Mouse (Mus musculus): ENCODE results near the gene Epn3. TPM values are rescaled to one million over a fixed set of nuclear protein-coding genes. Genes with fewer than 3 reads are reported as not detected.

Epn3 gene
- total RNA-seq, 1 experiment from 2014 or later: not detected

DNA sequence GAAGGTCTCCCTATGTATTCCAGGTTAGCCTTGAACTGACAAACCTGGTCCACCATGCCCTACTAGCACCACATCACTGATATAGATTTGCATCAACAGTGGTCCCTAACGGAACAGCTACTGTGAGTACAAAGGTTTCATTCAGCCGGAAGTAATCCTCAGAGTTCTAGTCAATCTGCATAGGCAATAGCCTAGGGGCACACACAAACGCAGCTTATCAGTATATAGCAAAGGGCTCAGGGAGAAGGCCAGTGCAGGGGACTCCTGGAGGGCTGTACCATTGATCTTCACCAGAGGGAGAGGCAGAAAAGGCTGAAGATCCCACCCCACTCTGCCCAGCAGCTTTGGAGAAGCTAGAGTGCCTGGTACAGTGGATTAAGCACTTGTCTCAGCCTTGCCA lies 52.8 kb downstream of the Epn3 start:
- ATAC-seq (replicated peaks; ENCODE audit: insufficient number of reproducible peaks, low FRiP score, low TSS enrichment, poor library complexity, severe bottlenecking): no peak

DNA sequence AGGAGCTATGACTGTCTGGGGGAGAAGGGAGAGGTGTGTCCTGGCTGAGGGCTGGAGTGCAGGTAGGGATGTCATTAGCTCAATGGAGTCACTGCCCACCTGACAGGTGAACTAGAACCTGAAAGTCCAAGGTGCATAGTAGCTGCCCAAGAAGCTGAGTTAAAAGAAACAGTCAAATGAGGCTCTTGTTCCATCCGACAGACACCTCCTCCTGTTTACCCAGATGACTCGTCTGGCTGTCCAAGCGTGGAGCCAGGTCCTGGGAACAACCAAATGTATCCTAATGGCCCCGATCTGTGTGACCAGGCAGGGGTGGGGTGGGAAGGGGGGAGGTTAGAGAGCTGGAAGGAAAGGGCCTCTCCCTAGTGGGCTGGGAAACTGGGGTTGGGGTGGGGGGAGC lies 54.5 kb downstream of the Epn3 start:
- no peak for ATAC-seq (replicated peaks; ENCODE audit: insufficient number of reproducible peaks, low FRiP score, low TSS enrichment, poor library complexity, severe bottlenecking)

- ATAC-seq (replicated peaks; ENCODE audit: insufficient number of reproducible peaks, low FRiP score, low TSS enrichment, poor library complexity, severe bottlenecking): no peak
Measured at GRCm38 (mm10) chr11:94444829-94445228, 54.9 kb downstream of the Epn3 start.

DNA sequence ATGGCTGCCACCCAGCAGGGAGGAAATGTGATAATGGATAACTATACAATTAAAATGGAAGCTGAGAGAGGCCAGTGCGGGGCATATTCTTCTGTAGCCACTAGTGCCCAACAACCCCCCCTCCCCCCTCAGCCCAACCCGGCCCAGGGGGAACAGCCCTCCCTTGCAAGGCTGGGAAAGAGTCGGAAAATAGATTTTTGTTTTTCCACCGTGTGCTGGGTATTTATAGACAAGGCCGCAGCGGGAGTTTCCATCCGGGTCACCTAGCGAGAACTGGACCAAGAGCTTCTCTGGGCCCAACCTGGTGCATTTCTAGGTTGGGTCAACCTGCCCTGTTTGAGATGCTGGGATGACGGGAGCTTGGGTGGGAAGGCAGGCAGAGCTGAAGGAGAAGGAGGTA lies 58.0 kb downstream of the Epn3 start:
- no peak for ATAC-seq (replicated peaks; ENCODE audit: insufficient number of reproducible peaks, low FRiP score, low TSS enrichment, poor library complexity, severe bottlenecking)

DNA sequence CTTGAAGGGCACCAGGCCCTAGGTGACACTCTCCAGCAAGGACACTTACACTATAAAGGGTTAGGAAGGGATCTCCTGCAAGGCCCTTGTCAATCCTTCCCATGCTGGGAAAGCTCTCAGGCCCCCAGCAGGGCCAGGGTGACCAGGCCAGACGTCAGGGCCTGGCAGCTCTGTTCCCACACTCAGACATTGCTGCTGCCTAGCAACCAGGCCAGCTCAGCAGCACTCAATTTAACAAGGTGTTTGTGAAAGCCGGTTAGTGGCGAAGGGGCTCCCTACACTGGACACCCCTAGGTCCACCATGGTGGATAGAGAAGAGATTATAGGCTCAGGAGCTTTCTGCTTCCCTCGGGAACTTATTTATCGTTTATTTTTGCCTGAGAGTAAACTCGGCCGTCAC lies 58.7 kb downstream of the Epn3 start:
- ATAC-seq (replicated peaks; ENCODE audit: insufficient number of reproducible peaks, low FRiP score, low TSS enrichment, poor library complexity, severe bottlenecking): no peak

DNA sequence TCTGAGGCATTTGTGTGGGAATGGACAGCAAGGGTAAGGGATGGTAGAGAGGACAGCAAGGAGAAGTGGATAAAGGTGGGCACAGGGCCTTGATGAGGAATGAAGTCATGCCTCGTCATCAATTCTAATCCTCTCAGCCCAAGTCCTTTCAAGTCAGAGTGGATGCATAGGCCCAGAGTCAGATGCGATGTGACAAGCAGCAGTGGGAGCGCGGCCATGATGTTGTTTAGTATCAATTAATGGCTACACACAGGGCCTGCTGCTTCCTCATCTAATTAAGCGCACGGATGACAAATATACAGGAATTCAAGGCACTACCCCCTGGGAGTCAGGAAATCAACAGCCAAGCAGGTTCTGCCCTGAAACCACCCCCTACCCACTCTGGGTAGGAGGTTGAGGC lies 59.4 kb downstream of the Epn3 start:
- ATAC-seq (replicated peaks; ENCODE audit: insufficient number of reproducible peaks, low FRiP score, low TSS enrichment, poor library complexity, severe bottlenecking): no peak

Other genes with a start within 250 kb of the Epn3 start
- not detected in 3 replicates for gene Gm21885, start 218.1 kb downstream of the Epn3 start, total RNA-seq (2017)
- gene Luc7l3, start 178.0 kb downstream of the Epn3 start, total RNA-seq (2017): 180 to 368 TPM (median 210 TPM) in 3 replicates
- 51.5 to 78.7 TPM (median 72.6 TPM) in 3 replicates for gene Ankrd40, start 172.0 kb downstream of the Epn3 start, total RNA-seq (2017)
- gene Abcc3, start 107.0 kb downstream of the Epn3 start, total RNA-seq (2017): 0.39 to 1.8 TPM (median 0.64 TPM) in 3 replicates
- gene Cacna1g, start 25.8 kb downstream of the Epn3 start, total RNA-seq (2017): not detected in 3 replicates
- gene Spata20, start 13.8 kb downstream of the Epn3 start, total RNA-seq (2017): 0.67 TPM in 1 of 3 replicates, not detected in the others
- gene Mycbpap, start 21.8 kb upstream of the Epn3 start, total RNA-seq (2017): 0.19 TPM in 1 of 3 replicates, not detected in the others
- 1.6 to 4.8 TPM (median 3.1 TPM) in 3 replicates for gene Rsad1, start 49.3 kb upstream of the Epn3 start, total RNA-seq (2017)
- not detected in 3 replicates for gene Chad, start 65.1 kb upstream of the Epn3 start, total RNA-seq (2017)
- gene Acsf2, start 101.9 kb upstream of the Epn3 start, total RNA-seq (2017): 1.8 to 10.8 TPM (median 2.8 TPM) in 3 replicates
- gene Lrrc59, start 129.8 kb upstream of the Epn3 start, total RNA-seq (2017): 61.6 to 80.3 TPM (median 69.2 TPM) in 3 replicates
- 13.2 to 23.6 TPM (median 19.1 TPM) in 3 replicates for gene Mrpl27, start 153.8 kb upstream of the Epn3 start, total RNA-seq (2017)
- 1.2 TPM in 1 of 3 replicates, not detected in the others for gene Eme1, start 154.0 kb upstream of the Epn3 start, total RNA-seq (2017)
- 7.1 to 16.8 TPM (median 11.4 TPM) in 3 replicates for gene Xylt2, start 177.5 kb upstream of the Epn3 start, total RNA-seq (2017)
- gene Gm11541, start 204.5 kb upstream of the Epn3 start, total RNA-seq (2017): not detected in 3 replicates
- not detected in 3 replicates for gene Cdc34b, start 241.8 kb upstream of the Epn3 start, total RNA-seq (2017)

All from monocyte, adult 5-6 weeks (primary cell).